Mouse (Mus musculus): Measurements from ENCODE around the gene Tsc22d4.

Tsc22d4 gene

GRCm38 (mm10) chr5:137764609-137765340 is 19.2 kb downstream of the Tsc22d4 start:
- DNase-seq (ENCODE audit: low spot score in 2 of 2) = no peak

GRCm38 (mm10) chr5:137766270-137766669 is 20.7 kb downstream of the Tsc22d4 start:
- no peak for DNase-seq (ENCODE audit: low spot score in 2 of 2)

GRCm38 (mm10) chr5:137768475-137768874 is 22.9 kb downstream of the Tsc22d4 start:
- DNase-seq (ENCODE audit: low spot score in 2 of 2) = no peak

GRCm38 (mm10) chr5:137770709-137771108 is 25.2 kb downstream of the Tsc22d4 start:
- DNase-seq (ENCODE audit: low spot score in 2 of 2) = no peak

GRCm38 (mm10) chr5:137772755-137773154 is 27.2 kb downstream of the Tsc22d4 start:
- no peak for DNase-seq (ENCODE audit: low spot score in 2 of 2)

- no peak for DNase-seq (ENCODE audit: low spot score in 2 of 2)
These were observed 30.2 kb downstream of the Tsc22d4 start for GRCm38 (mm10) chr5:137775587-137776290.

- no peak for DNase-seq (ENCODE audit: low spot score in 2 of 2)
These were observed 30.9 kb downstream of the Tsc22d4 start for GRCm38 (mm10) chr5:137776408-137776918.

- DNase-seq (ENCODE audit: low spot score in 2 of 2) = no peak
These were observed 31.8 kb downstream of the Tsc22d4 start for GRCm38 (mm10) chr5:137777267-137777845.

- peak; percentile 96 for DNase-seq (ENCODE audit: low spot score in 2 of 2)
These were observed 33.1 kb downstream of the Tsc22d4 start, which contains the start of gene Ppp1r35 for GRCm38 (mm10) chr5:137778635-137779034. TSS of gene Ppp1r35 (plus strand) at chr5:137778849.

- DNase-seq (ENCODE audit: low spot score in 2 of 2) = no peak
These were observed 33.8 kb downstream of the Tsc22d4 start for GRCm38 (mm10) chr5:137779053-137779933.

GRCm38 (mm10) chr5:137781661-137782060 is 36.1 kb downstream of the Tsc22d4 start:
- DNase-seq (ENCODE audit: low spot score in 2 of 2) = no peak

GRCm38 (mm10) chr5:137782776-137783522 is 37.4 kb downstream of the Tsc22d4 start:
- DNase-seq (ENCODE audit: low spot score in 2 of 2) = no peak

- DNase-seq (ENCODE audit: low spot score in 2 of 2) = no peak
These were observed 38.5 kb downstream of the Tsc22d4 start for GRCm38 (mm10) chr5:137783901-137784540.

- DNase-seq (ENCODE audit: low spot score in 2 of 2) = no peak
These were observed 39.0 kb downstream of the Tsc22d4 start for GRCm38 (mm10) chr5:137784546-137784945.

GRCm38 (mm10) chr5:137785164-137786031 is 39.9 kb downstream of the Tsc22d4 start:
- DNase-seq (ENCODE audit: low spot score in 2 of 2) = no peak

- DNase-seq (ENCODE audit: low spot score in 2 of 2) = peak; percentile 98
These were observed 40.8 kb downstream of the Tsc22d4 start for GRCm38 (mm10) chr5:137786109-137786942.

GRCm38 (mm10) chr5:137787151-137787928 is 41.8 kb downstream of the Tsc22d4 start, which contains the start of the genes Mepce and Zcwpw1:
TSS of gene Mepce (minus strand) at chr5:137787655.
TSS of gene Zcwpw1 (plus strand) at chr5:137787798.
- DNase-seq (ENCODE audit: low spot score in 2 of 2) = peak; percentile 89 to 95
